Mouse (Mus musculus) stomach, embryonic 15.5 days (tissue): ENCODE results near the gene Chst1. TPM values are rescaled to one million over a fixed set of nuclear protein-coding genes. Genes with fewer than 3 reads are reported as not detected.

Experiments
- ATAC-seq: fragments of 200-750 bp; cut with Nextera tagmentation; 2 replicates; pipeline ENCODE4 v1.8.0; 2017; ENCODE audit warnings: low read depth, moderate number of reproducible peaks, moderate TSS enrichment; ENCODE audit not compliant: insufficient read depth, low FRiP score
- H3K27ac ChIP-seq: fragments of 300-500 bp; sonication (generic); 2 replicates; pipeline ENCODE4 v1.5.1; 2015; ENCODE audit warnings: mild to moderate bottlenecking, inconsistent platforms
- H3K27me3 ChIP-seq: fragments of 300-500 bp; sonication (generic); replicated peaks from 2 replicates; pipeline ENCODE4 v1.6.1; 2015; ENCODE audit warnings: inconsistent platforms
- H3K36me3 ChIP-seq: fragments of 300-500 bp; sonication (generic); 2 replicates; pipeline ENCODE4 v1.6.1; 2015; ENCODE audit warnings: inconsistent platforms
- H3K4me1 ChIP-seq: fragments of 300-500 bp; sonication (generic); 2 replicates; pipeline ENCODE4 v1.6.1; 2015; ENCODE audit warnings: inconsistent platforms
- H3K4me2 ChIP-seq: fragments of 300-500 bp; sonication (generic); 2 replicates; pipeline ENCODE4 v1.6.1; 2015; ENCODE audit warnings: mild to moderate bottlenecking, inconsistent platforms
- H3K4me3 ChIP-seq: fragments of 300-500 bp; sonication (generic); replicated peaks from 2 replicates; pipeline ENCODE4 v1.5.1; 2015; ENCODE audit warnings: inconsistent platforms
- H3K9ac ChIP-seq: fragments of 300-500 bp; sonication (generic); 2 replicates; pipeline ENCODE4 v1.6.1; 2015; ENCODE audit warnings: inconsistent platforms
- H3K9me3 ChIP-seq: fragments of 300-500 bp; sonication (generic); 2 replicates; pipeline ENCODE4 v1.6.1; 2016; ENCODE audit warnings: inconsistent platforms
- WGBS: fragments of 180-500 bp; shearing (Covaris S2); methylation state at CpG from one replicate; pipeline ENCODE4 v1.1.7; 2015; 5-methylcytosine and 5-hydroxymethylcytosine counted together
- polyA plus RNA-seq: library from polyadenylated mRNA; unstranded; fragments of >200 nt; fragmentation: Nextera tagmentation; extraction: Ambion mirVana; gene quantifications from 2 replicates; pipeline ENCODE4 v1.2.1, GENCODE M21; 2015

The Chst1 gene
- 5.6 and 6.1 TPM in 2 replicates for polyA plus RNA-seq

- Histone ChIP-seq H3K27me3 (peaks cover 26% of the 10 kb centered on the region), H3K4me3 (peak within 1 kb of the TSS; percentile 62), H3K9ac (peak within 1 kb of the TSS; percentile 20; the same call in 1 of the 2 replicates), H3K36me3 (no peaks in the 10 kb centered on the region), H3K4me2 (peak within 1 kb of the TSS; percentile 96), H3K27ac (no peak within 1 kb of the TSS), H3K9me3 (no peaks in the 10 kb centered on the region), H3K4me1 (peaks cover 7% of the 10 kb centered on the region)
- ATAC-seq: peak; percentile 47
- 0% methylated on average over 30 of the region's 82 CpGs for WGBS
Observed at GRCm38 (mm10) chr2:92599487-92600347, at the start of gene Chst1. Gene Chst1 (plus strand): TSS chr2:92599707.

- Histone ChIP-seq H3K9ac (no peak overlapping the region), H3K4me1 (no peaks in the 10 kb centered on the region), H3K4me2 (no peak overlapping the region), H3K36me3 (no peaks in the 10 kb centered on the region), H3K27me3 (no peaks in the 10 kb centered on the region), H3K27ac (no peak overlapping the region), H3K9me3 (no peaks in the 10 kb centered on the region), H3K4me3 (no peak overlapping the region)
- ATAC-seq: no peak
- WGBS: 58% methylated on average over 2 of the region's 2 CpGs
Observed at GRCm38 (mm10) chr2:92550051-92550450, 49.5 kb upstream of the Chst1 start.

GRCm38 (mm10) chr2:92554536-92554935 is 45.0 kb upstream of the Chst1 start:
- Histone ChIP-seq H3K27me3 (no peaks in the 10 kb centered on the region), H3K4me1 (no peaks in the 10 kb centered on the region), H3K27ac (no peak overlapping the region), H3K4me2 (no peak overlapping the region), H3K4me3 (no peak overlapping the region), H3K9me3 (no peaks in the 10 kb centered on the region), H3K9ac (no peak overlapping the region), H3K36me3 (no peaks in the 10 kb centered on the region)
- no peak for ATAC-seq

- Histone ChIP-seq H3K4me2 (no peak overlapping the region), H3K4me1 (no peaks in the 10 kb centered on the region), H3K4me3 (no peak overlapping the region), H3K27me3 (no peaks in the 10 kb centered on the region), H3K9ac (no peak overlapping the region), H3K27ac (no peak overlapping the region), H3K36me3 (no peaks in the 10 kb centered on the region), H3K9me3 (no peaks in the 10 kb centered on the region)
- ATAC-seq: no peak
- WGBS: 56% methylated on average over 4 of the region's 4 CpGs
Observed at GRCm38 (mm10) chr2:92562930-92563329, 36.6 kb upstream of the Chst1 start.

- Histone ChIP-seq H3K4me2 (no peak overlapping the region), H3K9ac (no peak overlapping the region), H3K27me3 (no peaks in the 10 kb centered on the region), H3K4me1 (no peaks in the 10 kb centered on the region), H3K36me3 (no peaks in the 10 kb centered on the region), H3K4me3 (no peak overlapping the region), H3K9me3 (no peaks in the 10 kb centered on the region), H3K27ac (no peak overlapping the region)
- no peak for ATAC-seq
- WGBS: 70% methylated on average over 6 of the region's 6 CpGs
Observed at GRCm38 (mm10) chr2:92570623-92571022, 28.9 kb upstream of the Chst1 start.

GRCm38 (mm10) chr2:92577824-92578223 is 21.7 kb upstream of the Chst1 start:
- no peaks in the 10 kb centered on the region for H3K9me3 ChIP-seq
- WGBS: 68% methylated on average over 9 of the region's 9 CpGs
- no peak overlapping the region for H3K4me3 ChIP-seq
- H3K9ac ChIP-seq: no peak overlapping the region
- H3K4me2 ChIP-seq: no peak overlapping the region
- ATAC-seq: no peak
- H3K4me1 ChIP-seq: no peaks in the 10 kb centered on the region
- no peaks in the 10 kb centered on the region for H3K27me3 ChIP-seq
- no peak overlapping the region for H3K27ac ChIP-seq
- no peaks in the 10 kb centered on the region for H3K36me3 ChIP-seq

GRCm38 (mm10) chr2:92581302-92581701 is 18.2 kb upstream of the Chst1 start:
- Histone ChIP-seq H3K9me3 (no peaks in the 10 kb centered on the region), H3K36me3 (no peaks in the 10 kb centered on the region), H3K27me3 (no peaks in the 10 kb centered on the region), H3K4me2 (no peak overlapping the region), H3K4me3 (no peak overlapping the region), H3K4me1 (no peaks in the 10 kb centered on the region), H3K27ac (no peak overlapping the region), H3K9ac (no peak overlapping the region)
- ATAC-seq: no peak
- 68% methylated on average over 7 of the region's 7 CpGs for whole genome bisulfite sequencing

GRCm38 (mm10) chr2:92582596-92582995 is 16.9 kb upstream of the Chst1 start:
- no peak for ATAC-seq

GRCm38 (mm10) chr2:92587806-92588205 is 11.7 kb upstream of the Chst1 start:
- H3K4me2 ChIP-seq: no peak overlapping the region
- H3K4me3 ChIP-seq: no peak overlapping the region
- no peak overlapping the region for H3K27ac ChIP-seq
- 83% methylated on average over 2 of the region's 2 CpGs for WGBS
- no peak overlapping the region for H3K9ac ChIP-seq
- H3K9me3 ChIP-seq: no peaks in the 10 kb centered on the region
- H3K36me3 ChIP-seq: no peaks in the 10 kb centered on the region
- no peak for ATAC-seq
- no peaks in the 10 kb centered on the region for H3K27me3 ChIP-seq
- no peaks in the 10 kb centered on the region for H3K4me1 ChIP-seq

More at GRCm38 (mm10) chr2:92582596-92582995, 16.9 kb upstream of the Chst1 start:
- no peaks in the 10 kb centered on the region for H3K36me3 ChIP-seq
- 62% methylated on average over 5 of the region's 5 CpGs for WGBS
- H3K27me3 ChIP-seq: no peaks in the 10 kb centered on the region
- H3K27ac ChIP-seq: no peak overlapping the region
- H3K4me1 ChIP-seq: no peaks in the 10 kb centered on the region
- H3K9ac ChIP-seq: no peak overlapping the region
- H3K4me2 ChIP-seq: no peak overlapping the region
- no peak overlapping the region for H3K4me3 ChIP-seq
- H3K9me3 ChIP-seq: no peaks in the 10 kb centered on the region

GRCm38 (mm10) chr2:92594929-92595730 is 4.4 kb upstream of the Chst1 start:
- Histone ChIP-seq H3K27me3 (peaks cover 8% of the 10 kb centered on the region), H3K27ac (no peak overlapping the region), H3K9me3 (no peaks in the 10 kb centered on the region), H3K4me3 (no peak overlapping the region), H3K9ac (no peak overlapping the region), H3K4me2 (no peak overlapping the region), H3K4me1 (peaks cover 2% of the 10 kb centered on the region), H3K36me3 (no peaks in the 10 kb centered on the region)
- WGBS: 61% methylated on average over 11 of the region's 11 CpGs
- ATAC-seq: no peak

GRCm38 (mm10) chr2:92597291-92597690 is 2.2 kb upstream of the Chst1 start:
- no peaks in the 10 kb centered on the region for H3K36me3 ChIP-seq
- no peak overlapping the region for H3K4me2 ChIP-seq
- H3K9ac ChIP-seq: no peak overlapping the region
- peaks cover 24% of the 10 kb centered on the region for H3K27me3 ChIP-seq
- no peaks in the 10 kb centered on the region for H3K9me3 ChIP-seq
- no peak overlapping the region for H3K4me3 ChIP-seq
- WGBS: 17% methylated on average over 7 of the region's 7 CpGs
- ATAC-seq: no peak
- H3K4me1 ChIP-seq: peaks cover 7% of the 10 kb centered on the region
- no peak overlapping the region for H3K27ac ChIP-seq

GRCm38 (mm10) chr2:92598941-92599486 is 493 bp upstream of the Chst1 start:
- Histone ChIP-seq H3K4me2 (peak overlapping the region; percentile 96), H3K36me3 (no peaks in the 10 kb centered on the region), H3K27ac (no peak overlapping the region), H3K9ac (no peak overlapping the region), H3K9me3 (no peaks in the 10 kb centered on the region), H3K4me1 (peaks cover 7% of the 10 kb centered on the region), H3K27me3 (peaks cover 26% of the 10 kb centered on the region), H3K4me3 (peak overlapping the region; percentile 62)
- no peak for ATAC-seq
- WGBS: 29% methylated on average over 10 of the region's 11 CpGs
